Mouse (Mus musculus): Measurements from ENCODE around the gene Mapkbp1.

DNA sequence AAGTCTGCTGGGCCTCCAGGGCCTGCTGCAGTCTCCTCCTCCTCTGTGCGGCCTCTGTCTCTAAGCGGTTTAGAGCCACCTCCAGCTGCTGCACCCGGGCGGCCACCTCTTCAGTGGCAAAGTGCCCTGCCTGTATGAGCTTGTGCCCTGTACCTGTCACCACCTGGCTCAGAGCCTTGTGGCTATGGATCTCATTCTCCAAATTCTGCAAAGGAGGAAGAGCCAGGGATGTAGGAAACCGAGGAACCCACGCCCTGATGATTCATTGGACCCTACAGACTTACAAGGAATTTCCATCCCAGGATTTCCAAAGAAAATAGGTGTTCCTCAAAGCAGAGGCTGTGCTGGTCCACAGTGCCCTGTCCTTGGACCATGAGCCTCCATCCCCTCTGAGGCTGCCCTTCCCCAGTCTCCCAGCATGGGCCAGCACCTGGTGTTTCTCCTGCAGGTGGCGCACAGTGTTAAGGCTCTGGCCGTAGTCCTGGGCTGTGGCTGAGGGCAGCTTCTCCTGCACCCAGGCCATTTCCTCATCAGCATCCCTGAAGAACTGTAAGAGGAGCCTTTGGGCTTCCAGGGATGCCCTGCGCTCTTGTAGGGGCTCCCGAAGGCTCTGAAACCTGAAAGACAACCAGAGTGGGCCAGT, 77.3 kb downstream of the Mapkbp1 start:
- TF ChIP-seq CTCF (IDR thresholded peaks at IDR 0.05; ENCODE audit: control insufficient read depth, insufficient read depth, insufficient read length) (peak; percentile 77), MAX (IDR thresholded peaks at IDR 0.05) (no peak), MYOD1 (IDR thresholded peaks at IDR 0.05; ENCODE audit: control insufficient read depth, insufficient read length, low read depth) (no peak), USF1 (IDR thresholded peaks at IDR 0.05; ENCODE audit: low read depth) (no peak), FOSL1 (IDR thresholded peaks at IDR 0.05; ENCODE audit: insufficient read depth, low read length, poor library complexity, severe bottlenecking) (no peak), MYOG (IDR thresholded peaks at IDR 0.05; ENCODE audit: control insufficient read depth, extremely low read depth, insufficient read length) (no peak), CEBPB (IDR thresholded peaks at IDR 0.05; ENCODE audit: low read depth) (no peak)

Data from C2C12 (cell line).